Mouse (Mus musculus) limb, embryonic 14.5 days (tissue): ENCODE measurements around the gene Ubxn11. TPM values are rescaled to one million over a fixed set of nuclear protein-coding genes. Genes with fewer than 3 reads are reported as not detected.

Experiments used
- ATAC-seq: fragments of 200-750 bp; cut with Nextera tagmentation; 2 replicates; pipeline ENCODE4 v1.8.0; 2017; ENCODE audit warnings: low read depth, moderate number of reproducible peaks, moderate TSS enrichment; ENCODE audit not compliant: low FRiP score
- DNase-seq: peaks from one replicate; pipeline ENCODE4 v3.0.0-alpha.2; 2015; ENCODE audit warnings: low spot score
- H3K27ac ChIP-seq: fragments of 300-500 bp; sonication (generic); replicated peaks from 2 replicates; pipeline ENCODE4 v1.5.1; 2014; ENCODE audit warnings: low read depth, mild to moderate bottlenecking, low read length, moderate library complexity, mixed read lengths
- H3K27me3 ChIP-seq: fragments of 300-500 bp; sonication (generic); 2 replicates; pipeline ENCODE4 v1.6.1; 2014; ENCODE audit warnings: low read length, mixed read lengths; ENCODE audit not compliant: control insufficient read depth, insufficient read depth
- H3K36me3 ChIP-seq: fragments of 300-500 bp; sonication (generic); 2 replicates; pipeline ENCODE4 v1.6.1; 2014; ENCODE audit warnings: mild to moderate bottlenecking, low read length, moderate library complexity, mixed read lengths; ENCODE audit not compliant: control insufficient read depth, insufficient read depth
- H3K4me1 ChIP-seq: fragments of 300-500 bp; sonication (generic); 2 replicates; pipeline ENCODE4 v1.6.1; 2014; ENCODE audit warnings: antibody characterized with exemption, low read length, mixed read lengths; ENCODE audit not compliant: control insufficient read depth, insufficient read depth
- H3K4me2 ChIP-seq: fragments of 300-500 bp; sonication (generic); replicated peaks from 2 replicates; pipeline ENCODE4 v1.6.1; 2014; ENCODE audit warnings: low read depth, mild to moderate bottlenecking, low read length, moderate library complexity; ENCODE audit not compliant: severe bottlenecking
- H3K4me3 ChIP-seq: fragments of 300-500 bp; sonication (generic); replicated peaks from 2 replicates; pipeline ENCODE4 v1.5.1; 2014; ENCODE audit warnings: low read length
- H3K9ac ChIP-seq: fragments of 300-500 bp; sonication (generic); 2 replicates; pipeline ENCODE4 v1.6.1; 2014; ENCODE audit warnings: mild to moderate bottlenecking, low read depth, low read length, moderate library complexity; ENCODE audit not compliant: severe bottlenecking
- H3K9me3 ChIP-seq: fragments of 300-500 bp; sonication (generic); 2 replicates; pipeline ENCODE4 v1.6.1; 2016; ENCODE audit warnings: low read length; ENCODE audit not compliant: control insufficient read depth
- POLR2A ChIP-seq: fragments of 200-500 bp; IDR thresholded peaks from 2 replicates; pipeline ENCODE4 v1.8.0; 2012; ENCODE audit warnings: inconsistent platforms, mild to moderate bottlenecking, moderate library complexity, borderline replicate concordance; ENCODE audit not compliant: insufficient read depth, insufficient read length; ENCODE audit errors: extremely low read depth
- WGBS: fragments of 180-500 bp; shearing (Covaris S2); extraction: QIAGEN DNeasy Blood & Tissue Kit; methylation state at CpG from one replicate; pipeline ENCODE4 v1.1.7; 2014; 5-methylcytosine and 5-hydroxymethylcytosine counted together
- polyA plus RNA-seq, 2 experiments: library from polyadenylated mRNA; depleted of rRNA in 1 of 2; stranded (reverse) in 1 of 2; unstranded in 1 of 2; fragments of >200 nt; fragmentation: Nextera tagmentation in 1 of 2; extraction: Ambion mirVana in 1 of 2; gene quantifications; 2 replicates each; pipeline versions ENCODE4 v1.2.1 to v1.2.3; 2012 to 2014

The Ubxn11 gene
- polyA plus RNA-seq, 2 experiments: 7.6 to 21.9 TPM

DNA sequence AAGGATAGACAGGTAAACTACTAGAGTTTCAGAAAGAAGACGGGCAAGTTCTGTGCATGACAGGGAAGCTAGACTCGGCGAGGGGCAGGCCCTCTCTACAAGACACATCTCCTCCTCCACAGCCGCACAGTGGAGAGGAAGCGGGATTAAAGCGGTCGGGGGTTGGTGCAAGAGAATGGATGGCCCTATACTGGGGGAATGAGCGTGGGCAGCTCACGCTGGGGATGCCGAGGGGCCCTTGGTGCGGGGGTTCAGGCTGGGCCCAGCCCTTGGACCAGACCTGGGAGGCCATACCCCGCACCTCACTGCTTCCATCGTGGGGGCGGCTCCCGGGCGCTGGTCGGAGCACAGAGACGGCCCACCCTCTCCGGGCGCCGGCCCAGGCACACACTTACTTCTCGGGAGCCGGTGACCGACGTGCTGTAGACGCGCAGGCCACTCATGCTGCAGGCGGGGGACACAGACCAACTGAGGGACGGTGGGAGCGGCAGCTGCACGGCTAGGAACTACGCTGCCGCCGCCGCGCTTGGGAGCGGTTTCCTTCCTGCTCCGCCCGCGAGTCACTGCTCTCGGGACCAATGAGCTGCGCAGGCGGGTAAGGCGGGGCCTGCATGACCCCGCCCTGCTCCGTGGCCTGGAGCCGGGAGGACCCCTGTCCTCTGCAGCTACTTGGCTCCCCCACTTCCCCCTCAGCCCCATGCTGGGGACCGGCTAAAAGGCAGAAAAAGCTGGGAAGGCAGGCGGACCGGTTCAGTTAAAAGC is 26.0 kb downstream of the Ubxn11 start, which contains the start of gene Sh3bgrl3:
Gene Sh3bgrl3 (minus strand): TSS at position 569 of the 762 bp plus-strand sequence.
- WGBS: under 1% methylated on average over 50 of the region's 50 CpGs
- no peaks in the 10 kb centered on the region for H3K9me3 ChIP-seq

DNA sequence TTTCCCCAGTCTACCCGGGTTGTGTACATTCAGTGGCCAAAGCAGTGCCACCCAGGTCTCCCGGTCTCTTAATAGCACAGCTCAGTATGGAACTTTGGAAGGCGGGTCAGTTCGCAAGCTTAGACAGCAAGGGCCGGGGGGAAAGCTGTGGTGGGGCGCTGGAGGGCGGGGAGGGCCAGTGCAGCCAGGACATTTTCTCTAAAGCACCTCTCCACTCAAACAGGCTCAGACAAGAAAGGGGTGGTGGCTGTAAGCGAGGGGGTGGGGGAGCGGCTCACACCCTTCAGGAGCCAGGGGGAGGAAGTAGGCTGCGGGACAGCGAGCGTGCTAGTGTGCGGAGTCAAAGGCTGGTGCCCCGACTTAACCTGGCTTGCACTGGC is 26.6 kb downstream of the Ubxn11 start:
- WGBS: 2% methylated on average over 14 of the region's 14 CpGs
- ATAC-seq (peak; percentile 50), DNase-seq (no peak)
- Histone ChIP-seq H3K4me1 (peaks cover 22% of the 10 kb centered on the region), H3K9me3 (no peaks in the 10 kb centered on the region), H3K4me3 (peak overlapping the region; percentile 87), H3K9ac (peak overlapping the region; percentile 81), H3K27ac (peak overlapping the region; percentile 89), H3K27me3 (no peaks in the 10 kb centered on the region), H3K4me2 (peak overlapping the region; percentile 80), H3K36me3 (peaks cover 24% of the 10 kb centered on the region)
- TF ChIP-seq POLR2A: no peak

More for the DNA sequence above, 26.0 kb downstream of the Ubxn11 start, which contains the start of gene Sh3bgrl3:
- DNase-seq (peak; percentile 92), ATAC-seq (peak; percentile 96)
- TF ChIP-seq POLR2A: peak; percentile 66; the same call in 1 of the 2 replicates
- Histone ChIP-seq H3K4me2 (peak within 1 kb of the TSS; percentile 80), H3K9ac (peak within 1 kb of the TSS; percentile 81), H3K4me3 (peak within 1 kb of the TSS; percentile 87), H3K4me1 (peaks cover 22% of the 10 kb centered on the region), H3K36me3 (peaks cover 24% of the 10 kb centered on the region), H3K27ac (peak within 1 kb of the TSS; percentile 89), H3K27me3 (no peaks in the 10 kb centered on the region)

DNA sequence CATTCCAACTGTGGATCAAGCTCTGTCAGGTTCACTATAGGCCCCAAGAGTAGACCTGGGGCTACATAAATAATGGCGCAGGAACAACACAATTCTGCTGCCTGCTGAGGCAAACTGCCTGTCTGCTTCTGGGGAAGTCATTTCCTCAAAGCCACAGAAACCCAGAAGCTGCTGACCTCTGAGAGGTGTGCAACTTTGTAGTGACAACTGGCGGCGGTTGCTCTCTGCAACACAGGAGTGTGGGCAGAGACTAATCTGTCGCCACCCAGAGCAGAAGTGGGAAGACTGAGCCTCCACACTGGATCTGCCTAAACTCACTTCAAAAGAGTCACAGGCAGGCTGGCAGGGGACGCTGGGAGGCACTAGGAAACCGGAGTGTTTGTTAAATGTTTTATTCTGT is 27.1 kb downstream of the Ubxn11 start:
- Histone ChIP-seq H3K4me3 (peak overlapping the region; percentile 87), H3K4me2 (peak overlapping the region; percentile 80), H3K9ac (peak overlapping the region; percentile 81), H3K27me3 (no peaks in the 10 kb centered on the region), H3K36me3 (peaks cover 24% of the 10 kb centered on the region), H3K9me3 (no peaks in the 10 kb centered on the region), H3K27ac (peak overlapping the region; percentile 89), H3K4me1 (peaks cover 22% of the 10 kb centered on the region)
- no peak for TF ChIP-seq POLR2A
- 21% methylated on average over 6 of the region's 6 CpGs for WGBS
- no peak for ATAC-seq
- DNase-seq: no peak

DNA sequence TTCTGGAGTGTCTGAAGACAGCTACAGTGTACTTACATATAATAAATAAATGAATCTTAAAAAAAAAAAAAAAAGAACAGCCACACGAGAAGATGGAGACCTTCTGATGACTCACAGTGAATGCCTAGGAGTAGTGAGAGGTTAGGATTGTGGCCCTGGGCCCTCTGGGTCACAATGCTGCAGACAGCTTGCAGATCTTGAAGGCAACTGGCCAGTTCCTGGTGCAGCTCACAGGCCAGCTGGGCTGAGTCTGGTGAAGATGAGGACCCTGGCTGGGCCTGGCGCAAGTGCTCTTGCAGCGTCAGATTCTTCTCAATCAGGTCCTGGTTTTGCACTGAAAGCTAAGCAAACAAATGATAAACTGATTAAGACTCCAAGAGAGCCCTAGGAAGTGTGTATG is 29.7 kb downstream of the Ubxn11 start:
- H3K27me3 ChIP-seq: no peaks in the 10 kb centered on the region
- ATAC-seq (no peak), DNase-seq (no peak)
- H3K4me1 ChIP-seq: peaks cover 24% of the 10 kb centered on the region
- no peaks in the 10 kb centered on the region for H3K9me3 ChIP-seq
- 85% methylated on average over 3 of the region's 3 CpGs for WGBS
- H3K9ac ChIP-seq: no peak overlapping the region
- no peak overlapping the region for H3K4me2 ChIP-seq
- no peak overlapping the region for H3K27ac ChIP-seq
- no peak overlapping the region for H3K4me3 ChIP-seq
- peaks cover 22% of the 10 kb centered on the region for H3K36me3 ChIP-seq
- TF ChIP-seq POLR2A: no peak

DNA sequence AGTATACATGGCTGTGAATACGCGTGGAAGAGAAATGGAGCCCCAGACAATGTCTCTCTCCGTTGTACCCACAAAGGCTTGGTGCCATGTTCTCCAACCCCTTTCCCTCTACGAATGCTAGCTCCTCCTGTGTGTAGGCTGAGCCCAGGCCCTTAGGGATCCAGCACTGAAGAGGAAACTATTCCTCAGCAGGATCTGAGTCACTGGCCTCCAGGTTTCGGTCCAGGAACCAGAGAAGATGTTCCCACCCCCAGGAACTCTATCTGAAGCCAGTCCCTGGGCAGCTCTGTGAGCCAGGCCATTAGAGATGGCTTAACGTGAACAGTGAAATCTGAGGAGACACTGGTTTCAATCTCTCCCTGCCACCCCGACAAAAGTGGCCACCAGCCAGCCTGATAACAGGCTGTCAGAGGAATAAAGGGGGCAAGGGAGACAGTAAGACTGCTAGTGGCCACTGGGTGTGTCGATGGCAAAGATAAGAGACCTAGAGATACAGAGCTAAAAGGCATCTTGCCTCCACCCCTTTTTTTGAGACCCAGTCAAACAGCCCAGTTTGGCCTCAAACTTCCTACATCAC is 30.2 kb downstream of the Ubxn11 start:
- Histone ChIP-seq H3K4me2 (no peak overlapping the region), H3K4me3 (no peak overlapping the region), H3K9me3 (no peaks in the 10 kb centered on the region), H3K36me3 (peaks cover 17% of the 10 kb centered on the region), H3K27ac (no peak overlapping the region), H3K27me3 (no peaks in the 10 kb centered on the region), H3K4me1 (peaks cover 19% of the 10 kb centered on the region), H3K9ac (no peak overlapping the region)
- ATAC-seq: no peak
- DNase-seq: no peak
- 74% methylated on average over 8 of the region's 8 CpGs for WGBS
- no peak for TF ChIP-seq POLR2A
